Mouse (Mus musculus): ENCODE measurements around the gene Abhd16a. TPM values are rescaled to one million over a fixed set of nuclear protein-coding genes. Genes with fewer than 3 reads are reported as not detected.
A peak's percentile ranks its signal among the peaks of the same experiment; 100 is the strongest.

The Abhd16a gene
- polyA plus RNA-seq, 1 experiment from 2014 or later: 85.7 TPM

GRCm38 (mm10) chr17:35080248-35080647, 8.8 kb upstream of the Abhd16a start:
- Histone ChIP-seq H3K9me3 (ENCODE audit: control insufficient read depth, low read length) (peaks cover 2% of the 10 kb centered on the region; the same call in 1 of the 2 replicates), H3K4me2 (replicated peaks; ENCODE audit: low read depth, low read length) (no peak overlapping the region), H3K9ac (ENCODE audit: low read depth, low read length) (no peak overlapping the region), H3K4me1 (ENCODE audit: control insufficient read depth, insufficient read depth, low read length) (peaks cover 9% of the 10 kb centered on the region; the same call in 1 of the 2 replicates), H3K36me3 (ENCODE audit: control insufficient read depth, insufficient read depth, low read length) (no peaks in the 10 kb centered on the region), H3K4me3 (ENCODE audit: low read length) (no peak overlapping the region), H3K27me3 (ENCODE audit: control insufficient read depth, insufficient read depth, low read length) (peaks cover 2% of the 10 kb centered on the region; the same call in 1 of the 2 replicates), H3K27ac (ENCODE audit: low read depth, low read length) (no peak overlapping the region)
- ATAC-seq (ENCODE audit: low FRiP score, low TSS enrichment): no peak
- WGBS: 35% methylated on average over 6 of the region's 6 CpGs

GRCm38 (mm10) chr17:35080710-35081109, 8.4 kb upstream of the Abhd16a start:
- Histone ChIP-seq H3K9ac (ENCODE audit: low read depth, low read length) (no peak overlapping the region), H3K36me3 (ENCODE audit: control insufficient read depth, insufficient read depth, low read length) (no peaks in the 10 kb centered on the region), H3K4me1 (ENCODE audit: control insufficient read depth, insufficient read depth, low read length) (peaks cover 9% of the 10 kb centered on the region; the same call in 1 of the 2 replicates), H3K4me2 (replicated peaks; ENCODE audit: low read depth, low read length) (no peak overlapping the region), H3K9me3 (ENCODE audit: control insufficient read depth, low read length) (no peaks in the 10 kb centered on the region), H3K4me3 (ENCODE audit: low read length) (no peak overlapping the region), H3K27me3 (ENCODE audit: control insufficient read depth, insufficient read depth, low read length) (peaks cover 2% of the 10 kb centered on the region; the same call in 1 of the 2 replicates), H3K27ac (ENCODE audit: low read depth, low read length) (no peak overlapping the region)
- ATAC-seq (ENCODE audit: low FRiP score, low TSS enrichment): no peak
- 90% methylated on average over 4 of the region's 4 CpGs for WGBS

- no peak overlapping the region for H3K27ac ChIP-seq (ENCODE audit: low read depth, low read length)
- no peak overlapping the region for H3K4me2 ChIP-seq (replicated peaks; ENCODE audit: low read depth, low read length)
- 81% methylated on average over 16 of the region's 16 CpGs for WGBS
- no peak overlapping the region for H3K4me3 ChIP-seq (ENCODE audit: low read length)
- ATAC-seq (ENCODE audit: low FRiP score, low TSS enrichment): no peak
- H3K9me3 ChIP-seq (ENCODE audit: control insufficient read depth, low read length): no peaks in the 10 kb centered on the region
- H3K27me3 ChIP-seq (ENCODE audit: control insufficient read depth, insufficient read depth, low read length): peaks cover 2% of the 10 kb centered on the region; the same call in 1 of the 2 replicates
- no peak overlapping the region for H3K9ac ChIP-seq (ENCODE audit: low read depth, low read length)
- no peaks in the 10 kb centered on the region for H3K36me3 ChIP-seq (ENCODE audit: control insufficient read depth, insufficient read depth, low read length)
- no peaks in the 10 kb centered on the region for H3K4me1 ChIP-seq (ENCODE audit: control insufficient read depth, insufficient read depth, low read length)
Observed at GRCm38 (mm10) chr17:35082841-35083576, 6.1 kb upstream of the Abhd16a start.

GRCm38 (mm10) chr17:35083929-35084497, 5.0 kb upstream of the Abhd16a start:
- Histone ChIP-seq H3K9me3 (ENCODE audit: control insufficient read depth, low read length) (no peaks in the 10 kb centered on the region), H3K4me2 (replicated peaks; ENCODE audit: low read depth, low read length) (no peak overlapping the region), H3K9ac (ENCODE audit: low read depth, low read length) (no peak overlapping the region), H3K4me1 (ENCODE audit: control insufficient read depth, insufficient read depth, low read length) (no peaks in the 10 kb centered on the region), H3K36me3 (ENCODE audit: control insufficient read depth, insufficient read depth, low read length) (no peaks in the 10 kb centered on the region), H3K4me3 (ENCODE audit: low read length) (no peak overlapping the region), H3K27ac (ENCODE audit: low read depth, low read length) (no peak overlapping the region), H3K27me3 (ENCODE audit: control insufficient read depth, insufficient read depth, low read length) (no peaks in the 10 kb centered on the region)
- no peak for ATAC-seq (ENCODE audit: low FRiP score, low TSS enrichment)
- WGBS: 85% methylated on average over 3 of the region's 3 CpGs

- no peak within 1 kb of the TSS for H3K4me3 ChIP-seq (ENCODE audit: low read length)
- no peaks in the 10 kb centered on the region for H3K36me3 ChIP-seq (ENCODE audit: control insufficient read depth, insufficient read depth, low read length)
- no peak for ATAC-seq (ENCODE audit: low FRiP score, low TSS enrichment)
- H3K27me3 ChIP-seq (ENCODE audit: control insufficient read depth, insufficient read depth, low read length): no peaks in the 10 kb centered on the region
- 85% methylated on average over 7 of the region's 7 CpGs for WGBS
- H3K9me3 ChIP-seq (ENCODE audit: control insufficient read depth, low read length): no peaks in the 10 kb centered on the region
- H3K9ac ChIP-seq (ENCODE audit: low read depth, low read length): no peak within 1 kb of the TSS
- no peak within 1 kb of the TSS for H3K27ac ChIP-seq (ENCODE audit: low read depth, low read length)
- no peak within 1 kb of the TSS for H3K4me2 ChIP-seq (replicated peaks; ENCODE audit: low read depth, low read length)
- peaks cover 7% of the 10 kb centered on the region for H3K4me1 ChIP-seq (ENCODE audit: control insufficient read depth, insufficient read depth, low read length)
Observed at GRCm38 (mm10) chr17:35085208-35085865, 3.7 kb upstream of the Abhd16a start, which contains the start of gene Ly6g6f. Gene Ly6g6f (minus strand): TSS chr17:35085610.

- Histone ChIP-seq H3K27ac (ENCODE audit: low read depth, low read length) (no peak overlapping the region), H3K4me1 (ENCODE audit: control insufficient read depth, insufficient read depth, low read length) (peaks cover 12% of the 10 kb centered on the region), H3K36me3 (ENCODE audit: control insufficient read depth, insufficient read depth, low read length) (peaks cover 15% of the 10 kb centered on the region), H3K9me3 (ENCODE audit: control insufficient read depth, low read length) (no peaks in the 10 kb centered on the region), H3K9ac (ENCODE audit: low read depth, low read length) (no peak overlapping the region), H3K4me2 (replicated peaks; ENCODE audit: low read depth, low read length) (no peak overlapping the region), H3K27me3 (ENCODE audit: control insufficient read depth, insufficient read depth, low read length) (no peaks in the 10 kb centered on the region), H3K4me3 (ENCODE audit: low read length) (no peak overlapping the region)
- no peak for ATAC-seq (ENCODE audit: low FRiP score, low TSS enrichment)
- WGBS: 61% methylated on average over 2 of the region's 2 CpGs
Observed at GRCm38 (mm10) chr17:35088151-35088550, 912 bp upstream of the Abhd16a start.

GRCm38 (mm10) chr17:35090166-35090932, 1.3 kb downstream of the Abhd16a start:
- peak overlapping the region; percentile 64 for H3K4me3 ChIP-seq (ENCODE audit: low read length)
- H3K27me3 ChIP-seq (ENCODE audit: control insufficient read depth, insufficient read depth, low read length): no peaks in the 10 kb centered on the region
- peak overlapping the region; percentile 86; the same call in 1 of the 2 replicates for H3K9ac ChIP-seq (ENCODE audit: low read depth, low read length)
- peaks cover 26% of the 10 kb centered on the region for H3K36me3 ChIP-seq (ENCODE audit: control insufficient read depth, insufficient read depth, low read length)
- 67% methylated on average over 8 of the region's 8 CpGs for WGBS
- H3K4me2 ChIP-seq (replicated peaks; ENCODE audit: low read depth, low read length): peak overlapping the region; percentile 67
- no peak for ATAC-seq (ENCODE audit: low FRiP score, low TSS enrichment)
- peaks cover 12% of the 10 kb centered on the region for H3K4me1 ChIP-seq (ENCODE audit: control insufficient read depth, insufficient read depth, low read length)
- H3K27ac ChIP-seq (ENCODE audit: low read depth, low read length): no peak overlapping the region
- no peaks in the 10 kb centered on the region for H3K9me3 ChIP-seq (ENCODE audit: control insufficient read depth, low read length)

GRCm38 (mm10) chr17:35092403-35093198, 3.5 kb downstream of the Abhd16a start:
- 83% methylated on average over 14 of the region's 14 CpGs for WGBS
- Histone ChIP-seq H3K36me3 (ENCODE audit: control insufficient read depth, insufficient read depth, low read length) (peaks cover 44% of the 10 kb centered on the region), H3K9me3 (ENCODE audit: control insufficient read depth, low read length) (no peaks in the 10 kb centered on the region), H3K4me2 (replicated peaks; ENCODE audit: low read depth, low read length) (no peak overlapping the region), H3K27ac (ENCODE audit: low read depth, low read length) (no peak overlapping the region), H3K4me1 (ENCODE audit: control insufficient read depth, insufficient read depth, low read length) (peaks cover 15% of the 10 kb centered on the region), H3K4me3 (ENCODE audit: low read length) (no peak overlapping the region), H3K9ac (ENCODE audit: low read depth, low read length) (no peak overlapping the region), H3K27me3 (ENCODE audit: control insufficient read depth, insufficient read depth, low read length) (no peaks in the 10 kb centered on the region)
- no peak for ATAC-seq (ENCODE audit: low FRiP score, low TSS enrichment)
